Mouse (Mus musculus): ENCODE measurements at regions not wholly inside any gene's neighbourhood (a gene's known extent, or its start where the extent isn't known, plus 50 kb on each side); places are given as distances from the start of the nearest gene placed in this dataset.

DNA sequence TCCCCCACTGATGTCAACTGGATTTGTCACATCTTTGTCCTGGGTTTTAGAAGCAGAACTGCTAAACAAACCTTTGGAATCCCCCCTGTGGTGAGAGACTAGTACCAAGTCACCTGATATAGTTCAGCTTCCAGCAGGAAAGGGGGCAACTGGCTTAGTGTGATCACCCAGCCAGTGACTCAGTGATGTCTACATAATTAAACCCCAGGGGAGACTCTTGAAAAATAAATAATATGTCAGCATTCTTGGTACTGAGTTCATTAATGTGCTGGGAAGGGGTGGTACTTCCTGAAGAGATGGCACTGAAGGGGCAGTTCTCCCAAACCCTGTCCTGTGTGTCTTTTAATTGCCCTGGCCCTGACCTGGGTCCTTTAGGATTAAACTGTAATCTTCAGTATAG is 166.5 kb upstream of the Camk1g start:
- TF ChIP-seq MYOD1 (IDR thresholded peaks at IDR 0.05; ENCODE audit: control insufficient read depth in 1 of 3, insufficient read length in 2 of 3, low read depth in 2 of 3) (no peak), REST (IDR thresholded peaks at IDR 0.05; ENCODE audit: insufficient read depth, insufficient read length) (no peak), POLR2A (IDR thresholded peaks at IDR 0.05; ENCODE audit: insufficient read length, low read depth) (no peak), TCF12 (IDR thresholded peaks at IDR 0.05; ENCODE audit: insufficient read depth, poor library complexity, severe bottlenecking) (no peak), CEBPB (IDR thresholded peaks at IDR 0.05; ENCODE audit: insufficient read depth, poor library complexity, severe bottlenecking) (no peak), MYOG (IDR thresholded peaks at IDR 0.05; ENCODE audit: control insufficient read depth in 1 of 3, insufficient read depth in 1 of 3, insufficient read length in 2 of 3, low read depth in 2 of 3) (no peak), MAX (IDR thresholded peaks at IDR 0.05; ENCODE audit: low read depth) (no peak), SRF (IDR thresholded peaks at IDR 0.05; ENCODE audit: control insufficient read depth, insufficient read length, low read depth) (no peak)

Data from myocyte (in vitro differentiated cells).